Mouse (Mus musculus): ENCODE results near the gene Gzmc.

- TF ChIP-seq CTCF (IDR thresholded peaks at IDR 0.05; ENCODE audit: borderline replicate concordance, control insufficient read depth, extremely low read depth, insufficient read depth, low read length, poor library complexity) = no peak; the same call in 1 of the 2 replicates
- no peak for TF ChIP-seq POLR2A (IDR thresholded peaks at IDR 0.05; ENCODE audit: control insufficient read depth, extremely low read depth, insufficient read depth, low read length, poor library complexity)
These were observed 30.5 kb downstream of the Gzmc start for GRCm38 (mm10) chr14:56203975-56204374.
